Mouse (Mus musculus) ES-Bruce4 (cell line): ENCODE measurements around the gene Wdfy1.

Experiments
- CTCF ChIP-seq: IDR thresholded peaks from one replicate; pipeline ENCODE4 v1.8.1; 2011; ENCODE audit warnings: low read depth, low read length
- POLR2A ChIP-seq: IDR thresholded peaks from one replicate; pipeline ENCODE4 v1.8.1; 2011; ENCODE audit warnings: low read length; ENCODE audit not compliant: insufficient read depth

DNA sequence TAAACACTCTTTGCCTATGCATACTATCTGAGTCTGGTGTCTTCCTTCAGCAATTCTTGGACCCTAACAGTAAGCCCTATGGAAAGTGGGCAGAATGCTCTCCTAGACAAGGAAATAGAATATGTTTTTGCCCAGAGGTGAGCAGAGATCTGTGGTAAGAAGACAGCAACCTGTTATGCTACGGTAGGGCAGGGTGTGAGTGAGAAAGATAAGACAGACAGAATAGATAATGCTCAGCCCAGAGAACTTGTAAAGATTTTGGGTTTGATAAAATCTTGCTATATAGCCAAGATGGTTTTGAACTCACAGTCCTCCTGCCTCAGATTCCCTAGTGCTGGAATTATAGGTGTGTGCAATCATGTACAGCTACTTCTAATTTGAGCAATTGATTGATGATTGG is 11.5 kb downstream of the Wdfy1 start:
- no peak for TF ChIP-seq CTCF
- TF ChIP-seq POLR2A: no peak
